Mouse (Mus musculus) embryonic facial prominence, embryonic 13.5 days (tissue): ENCODE measurements around the gene Polr3g. TPM values are rescaled to one million over a fixed set of nuclear protein-coding genes. Genes with fewer than 3 reads are reported as not detected.
"Not testable (repeated sequence)": the region's sequence is repeated elsewhere in the genome, so short reads cannot be mapped to it uniquely, and the experiment has no call there.

Source experiments
- ATAC-seq: fragments of 200-750 bp; cut with Nextera tagmentation; 2 replicates; pipeline ENCODE4 v1.8.0; 2017; ENCODE audit warnings: low read depth; ENCODE audit not compliant: insufficient number of reproducible peaks, insufficient read depth, low FRiP score, low TSS enrichment
- H3K27ac ChIP-seq: fragments of 300-500 bp; sonication (generic); 2 replicates; pipeline ENCODE4 v1.5.1; 2015; ENCODE audit warnings: moderate library complexity, mild to moderate bottlenecking, inconsistent platforms
- H3K27me3 ChIP-seq: fragments of 300-500 bp; sonication (generic); 2 replicates; pipeline ENCODE4 v1.6.1; 2015; ENCODE audit warnings: mild to moderate bottlenecking, inconsistent platforms
- H3K36me3 ChIP-seq: fragments of 300-500 bp; sonication (generic); 2 replicates; pipeline ENCODE4 v1.6.1; 2015; ENCODE audit warnings: mild to moderate bottlenecking, inconsistent platforms
- H3K4me1 ChIP-seq: fragments of 300-500 bp; sonication (generic); 2 replicates; pipeline ENCODE4 v1.6.1; 2015; ENCODE audit warnings: inconsistent platforms
- H3K4me2 ChIP-seq: fragments of 300-500 bp; sonication (generic); 2 replicates; pipeline ENCODE4 v1.6.1; 2015; ENCODE audit warnings: moderate library complexity, mild to moderate bottlenecking, inconsistent platforms
- H3K4me3 ChIP-seq: fragments of 300-500 bp; sonication (generic); 2 replicates; pipeline ENCODE4 v1.5.1; 2015; ENCODE audit warnings: mild to moderate bottlenecking, inconsistent platforms
- H3K9ac ChIP-seq: fragments of 300-500 bp; sonication (generic); 2 replicates; pipeline ENCODE4 v1.6.1; 2015; ENCODE audit warnings: mild to moderate bottlenecking, inconsistent platforms
- H3K9me3 ChIP-seq: fragments of 300-500 bp; sonication (generic); 2 replicates; pipeline ENCODE4 v1.6.1; 2016; ENCODE audit warnings: inconsistent platforms
- WGBS: fragments of 180-500 bp; shearing (Covaris S2); methylation state at CpG from one replicate; pipeline ENCODE4 v1.1.7; 2015; ENCODE audit warnings: mixed read lengths; 5-methylcytosine and 5-hydroxymethylcytosine counted together
- polyA plus RNA-seq: library from polyadenylated mRNA; unstranded; fragments of >200 nt; fragmentation: Nextera tagmentation; extraction: Ambion mirVana; gene quantifications from 2 replicates; pipeline ENCODE4 v1.2.1, GENCODE M21; 2015

Polr3g gene
- polyA plus RNA-seq, 1 experiment from 2014 or later, result 19.4 TPM

DNA sequence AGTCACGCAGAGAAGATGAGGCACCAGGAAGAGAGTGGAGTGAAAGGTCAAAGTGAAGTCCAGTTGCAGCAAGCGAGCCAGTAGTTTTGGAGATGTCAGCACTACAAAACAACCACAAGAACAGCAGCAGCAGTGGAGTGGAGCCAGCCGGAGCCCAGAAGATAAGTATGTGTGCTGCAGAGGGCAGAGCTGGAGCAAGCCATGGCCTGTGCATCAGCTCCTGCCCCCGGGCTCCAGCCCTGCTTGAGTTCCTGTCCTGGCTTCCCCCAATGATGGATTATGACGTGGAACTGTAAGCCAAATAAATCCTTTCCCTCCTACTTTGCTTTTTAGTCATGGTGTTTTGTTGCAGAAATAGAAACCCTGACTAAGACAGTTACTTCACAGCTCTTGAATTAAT, 26.6 kb downstream of the Polr3g start:
- Histone ChIP-seq H3K36me3 (peaks cover 14% of the 10 kb centered on the region; the same call in 1 of the 2 replicates), H3K9me3 (no peaks in the 10 kb centered on the region), H3K27ac (no peak overlapping the region), H3K4me3 (no peak overlapping the region), H3K4me2 (no peak overlapping the region), H3K9ac (no peak overlapping the region), H3K27me3 (no peaks in the 10 kb centered on the region), H3K4me1 (peaks cover 16% of the 10 kb centered on the region)
- 79% methylated on average over 5 of the region's 5 CpGs for WGBS
- ATAC-seq, result no peak

DNA sequence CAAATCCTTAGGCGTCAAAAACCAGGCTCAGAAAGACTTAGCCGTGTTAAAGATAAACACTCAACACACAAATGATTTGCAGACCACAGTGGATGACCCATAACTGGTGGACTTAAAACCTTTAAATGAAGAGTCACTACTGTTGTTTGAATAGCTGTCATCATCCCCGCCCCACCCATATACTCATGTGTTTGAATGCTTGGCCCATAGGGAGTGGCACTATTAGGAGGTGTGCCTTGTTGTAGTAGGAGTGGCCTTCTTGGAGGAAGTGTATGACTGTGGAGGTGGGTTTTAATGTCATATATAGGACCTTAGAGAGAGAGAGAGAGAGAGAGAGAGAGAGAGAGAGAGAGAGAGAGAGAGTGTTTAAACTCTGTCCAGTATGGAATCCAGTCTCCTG, 27.7 kb downstream of the Polr3g start:
- peaks cover 16% of the 10 kb centered on the region for H3K4me1 ChIP-seq
- no peak overlapping the region for H3K9ac ChIP-seq
- H3K36me3 ChIP-seq, result peaks cover 14% of the 10 kb centered on the region; the same call in 1 of the 2 replicates
- no peaks in the 10 kb centered on the region for H3K27me3 ChIP-seq
- no peak overlapping the region for H3K27ac ChIP-seq
- WGBS, result 94% methylated on average over 3 of the region's 3 CpGs
- no peak overlapping the region for H3K4me2 ChIP-seq
- H3K4me3 ChIP-seq, result no peak overlapping the region
- no peak for ATAC-seq
- no peaks in the 10 kb centered on the region for H3K9me3 ChIP-seq

DNA sequence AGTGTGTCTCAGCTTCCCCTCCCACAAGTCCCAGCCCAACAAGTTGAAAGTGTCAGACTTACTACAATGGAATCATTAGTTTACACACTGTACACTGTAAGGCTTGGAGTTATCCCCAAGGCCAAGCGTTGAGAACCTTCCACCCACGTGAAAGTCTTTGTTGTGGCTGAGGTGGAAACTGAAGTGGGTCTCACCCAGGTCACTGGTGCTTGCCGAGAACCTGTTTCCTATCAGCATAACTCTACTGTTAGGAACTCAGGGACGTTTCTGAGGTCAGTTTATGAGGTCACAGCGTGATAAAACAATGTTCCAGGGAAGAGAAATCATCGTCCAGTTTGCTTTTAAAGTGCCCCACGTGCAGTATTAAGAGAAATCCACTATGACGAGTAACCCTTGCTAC, 35.5 kb downstream of the Polr3g start:
- H3K4me1 ChIP-seq, result 0 out of 2 replicates have a peak, but pooled peaks cover 5% of the 10 kb centered on the region
- H3K27ac ChIP-seq, result no peak overlapping the region
- H3K27me3 ChIP-seq, result no peaks in the 10 kb centered on the region
- no peak overlapping the region for H3K9ac ChIP-seq
- ATAC-seq, result no peak
- 83% methylated on average over 8 of the region's 8 CpGs for WGBS
- no peak overlapping the region for H3K4me3 ChIP-seq
- no peak overlapping the region for H3K4me2 ChIP-seq
- H3K9me3 ChIP-seq, result no peaks in the 10 kb centered on the region
- H3K36me3 ChIP-seq, result peaks cover 40% of the 10 kb centered on the region

DNA sequence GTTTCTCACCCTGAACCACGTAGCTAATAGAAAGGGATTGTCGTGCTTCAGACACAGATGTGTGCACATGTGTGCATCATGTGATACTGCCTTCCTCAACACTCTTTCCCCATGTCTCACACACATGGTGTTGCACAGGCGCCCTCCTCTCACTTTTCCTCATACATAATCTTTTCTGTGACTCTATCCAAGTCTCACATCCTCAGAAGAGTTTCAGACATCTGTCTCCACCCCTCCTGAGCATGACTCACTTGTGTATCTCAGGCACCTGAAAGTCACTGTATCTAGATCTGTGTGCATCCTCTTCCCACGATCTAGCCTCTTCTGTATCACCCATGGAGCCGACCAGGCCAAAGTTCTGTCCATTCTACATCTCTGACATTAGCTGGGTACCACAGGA, 43.1 kb downstream of the Polr3g start:
- Histone ChIP-seq H3K27me3 (no peaks in the 10 kb centered on the region), H3K36me3 (peaks cover 64% of the 10 kb centered on the region), H3K27ac (no peak overlapping the region), H3K4me3 (no peak overlapping the region), H3K9me3 (no peaks in the 10 kb centered on the region), H3K4me2 (no peak overlapping the region), H3K9ac (no peak overlapping the region), H3K4me1 (no peaks in the 10 kb centered on the region)
- 90% methylated on average over 5 of the region's 5 CpGs for WGBS
- ATAC-seq, result no peak

DNA sequence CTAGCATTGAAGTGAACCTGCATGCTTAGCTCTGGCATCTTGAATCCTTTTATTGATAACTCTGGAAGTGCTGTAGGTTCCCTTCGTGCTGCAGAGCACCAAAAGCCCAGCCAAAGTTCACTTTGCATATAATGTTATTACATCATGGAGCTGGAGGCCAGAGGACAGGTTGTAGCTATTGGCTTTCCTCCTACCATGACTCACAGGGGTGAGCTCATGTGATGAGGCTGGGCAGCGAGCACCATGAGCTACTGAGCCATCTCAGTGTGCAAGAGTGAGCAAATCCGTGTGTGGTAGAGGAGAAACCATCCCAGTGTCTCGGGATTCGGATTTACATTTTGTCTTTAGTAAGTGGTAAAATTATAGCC, 46.5 kb downstream of the Polr3g start:
- no peak overlapping the region for H3K9ac ChIP-seq
- H3K4me2 ChIP-seq, result no peak overlapping the region
- peaks cover 60% of the 10 kb centered on the region for H3K36me3 ChIP-seq
- H3K27me3 ChIP-seq, result no peaks in the 10 kb centered on the region
- H3K9me3 ChIP-seq, result no peaks in the 10 kb centered on the region
- WGBS, result 88% methylated on average over 5 of the region's 5 CpGs
- 0 out of 2 replicates have a peak, but pooled peaks cover 4% of the 10 kb centered on the region for H3K4me1 ChIP-seq
- ATAC-seq, result no peak
- no peak overlapping the region for H3K4me3 ChIP-seq
- no peak overlapping the region for H3K27ac ChIP-seq

DNA sequence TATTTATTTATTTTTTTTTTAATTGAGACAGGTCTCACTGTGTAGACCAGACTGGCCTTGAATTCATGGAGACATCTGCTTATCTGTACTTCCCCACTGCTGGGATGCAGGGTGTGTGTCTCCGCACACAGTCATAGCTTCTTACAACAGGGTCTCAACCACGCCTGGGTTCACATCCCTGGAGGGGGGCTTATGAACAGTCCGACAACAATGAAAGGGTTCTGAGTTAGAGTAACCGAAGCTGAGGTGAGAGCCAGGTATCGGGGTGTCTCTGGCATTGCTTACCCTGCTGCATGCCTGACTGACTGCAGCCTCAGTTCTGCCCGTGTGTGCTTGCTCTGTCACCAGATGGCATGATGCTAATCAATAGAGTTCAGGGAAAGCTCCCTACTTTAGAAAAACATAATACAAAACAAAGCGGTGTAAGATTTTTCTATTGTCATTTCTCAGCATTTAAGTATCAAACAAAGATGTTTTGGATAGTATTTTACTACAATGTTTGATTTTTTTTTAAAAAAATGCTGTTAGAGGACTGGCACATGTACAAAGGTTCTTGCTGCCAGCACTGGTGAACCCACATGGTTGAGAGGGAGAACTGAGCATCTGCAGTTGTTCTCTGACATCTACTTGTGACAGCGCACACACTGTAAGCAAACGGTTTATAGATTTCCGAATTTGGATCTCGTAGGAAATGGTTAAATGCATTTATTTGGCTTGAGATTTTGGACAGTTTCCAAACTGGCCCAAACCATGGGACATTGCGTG, 47.1 kb downstream of the Polr3g start:
- H3K9me3 ChIP-seq, result no peaks in the 10 kb centered on the region
- no peak for ATAC-seq
- no peak overlapping the region for H3K4me3 ChIP-seq
- whole genome bisulfite sequencing, result 88% methylated on average over 12 of the region's 12 CpGs
- H3K9ac ChIP-seq, result no peak overlapping the region
- H3K27me3 ChIP-seq, result no peaks in the 10 kb centered on the region
- no peak overlapping the region for H3K27ac ChIP-seq
- H3K36me3 ChIP-seq, result peaks cover 54% of the 10 kb centered on the region
- H3K4me1 ChIP-seq, result peaks cover 7% of the 10 kb centered on the region
- H3K4me2 ChIP-seq, result no peak overlapping the region

DNA sequence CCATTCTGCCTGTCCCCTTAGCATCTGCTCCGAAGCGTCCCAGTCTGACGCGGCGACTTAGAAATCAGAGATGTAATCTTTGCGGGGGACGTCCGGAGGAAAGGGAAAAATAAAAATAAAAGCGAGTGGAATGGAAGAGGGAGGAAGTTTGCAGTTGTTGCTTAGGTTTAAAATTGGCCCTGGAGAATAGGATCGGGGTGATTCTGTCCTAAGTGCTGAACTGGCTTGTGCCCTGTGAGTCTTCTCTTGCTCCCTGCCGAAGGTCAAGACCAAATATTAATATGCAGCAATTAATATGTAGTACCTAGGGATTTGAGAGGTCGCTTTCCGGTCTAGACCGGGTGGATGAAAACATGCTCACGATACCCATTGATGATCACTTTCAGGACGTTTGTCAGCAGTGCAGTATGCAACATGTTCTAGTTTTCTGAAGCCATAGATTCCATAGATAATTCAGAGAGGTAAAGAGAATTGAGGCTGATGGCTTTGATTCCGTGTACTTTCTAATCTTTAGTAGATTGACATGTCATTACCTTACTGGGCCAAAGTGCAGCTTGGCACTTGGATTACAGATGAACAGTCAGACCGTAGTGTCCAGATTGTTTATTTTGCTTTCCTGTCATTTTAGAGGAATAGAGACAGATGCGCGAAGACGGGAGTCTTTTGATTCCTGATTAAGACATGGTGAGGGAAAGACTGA, 52.6 kb downstream of the Polr3g start:
- Histone ChIP-seq H3K4me2 (peak overlapping the region; percentile 74), H3K9ac (peak overlapping the region; percentile 86), H3K4me1 (peaks cover 20% of the 10 kb centered on the region), H3K27ac (peak overlapping the region; percentile 89), H3K9me3 (no peaks in the 10 kb centered on the region), H3K36me3 (peaks cover 5% of the 10 kb centered on the region; the same call in 1 of the 2 replicates), H3K27me3 (no peaks in the 10 kb centered on the region), H3K4me3 (peak overlapping the region; percentile 79)
- 8% methylated on average over 21 of the region's 21 CpGs for WGBS
- no peak for ATAC-seq

DNA sequence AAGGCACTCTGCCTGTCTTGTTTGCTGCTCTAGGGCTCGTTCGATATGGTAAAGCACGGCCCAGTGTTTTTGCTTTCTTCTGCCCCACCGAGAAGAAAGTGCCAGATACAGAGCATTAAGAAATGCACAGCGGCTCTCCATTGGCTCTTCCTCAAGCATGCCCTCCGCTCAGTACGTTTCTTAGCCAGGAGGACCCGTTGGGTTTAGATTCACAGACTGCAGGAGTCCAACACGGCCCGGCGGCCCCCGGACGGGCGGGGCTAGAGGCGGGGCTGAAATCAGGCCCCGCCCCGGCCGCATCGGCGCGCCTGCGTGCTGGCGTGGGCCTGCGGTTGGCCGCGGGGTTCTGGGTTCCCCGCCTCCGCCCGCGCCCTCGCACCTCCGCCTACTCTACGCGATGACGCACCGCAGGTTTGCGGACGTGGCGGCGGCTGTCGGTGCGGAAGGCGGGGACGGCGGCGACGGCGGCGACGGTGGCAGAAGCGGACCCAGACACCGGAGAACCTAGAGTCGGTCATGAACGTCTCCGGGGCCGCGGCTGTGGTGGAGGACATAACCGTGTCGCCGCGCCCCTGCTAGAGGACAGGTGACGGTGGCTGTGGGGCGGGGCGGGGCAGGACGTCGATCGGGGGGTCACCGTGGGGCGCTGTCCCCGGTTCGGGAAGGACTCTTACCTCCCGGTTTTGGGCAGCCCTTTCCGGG, 53.3 kb downstream of the Polr3g start, which contains the start of gene Lysmd3:
TSS of gene Lysmd3 (plus strand) at position 313 of the 702 bp plus-strand sequence.
- H3K36me3 ChIP-seq, result peaks cover 5% of the 10 kb centered on the region; the same call in 1 of the 2 replicates
- H3K27me3 ChIP-seq, result no peaks in the 10 kb centered on the region
- peak within 1 kb of the TSS; percentile 79 for H3K4me3 ChIP-seq
- peaks cover 20% of the 10 kb centered on the region for H3K4me1 ChIP-seq
- H3K9ac ChIP-seq, result peak within 1 kb of the TSS; percentile 86
- ATAC-seq, result peak; percentile 99
- no peaks in the 10 kb centered on the region for H3K9me3 ChIP-seq
- WGBS, result under 1% methylated on average over 66 of the region's 73 CpGs
- H3K27ac ChIP-seq, result peak within 1 kb of the TSS; percentile 89
- peak within 1 kb of the TSS; percentile 74 for H3K4me2 ChIP-seq

DNA sequence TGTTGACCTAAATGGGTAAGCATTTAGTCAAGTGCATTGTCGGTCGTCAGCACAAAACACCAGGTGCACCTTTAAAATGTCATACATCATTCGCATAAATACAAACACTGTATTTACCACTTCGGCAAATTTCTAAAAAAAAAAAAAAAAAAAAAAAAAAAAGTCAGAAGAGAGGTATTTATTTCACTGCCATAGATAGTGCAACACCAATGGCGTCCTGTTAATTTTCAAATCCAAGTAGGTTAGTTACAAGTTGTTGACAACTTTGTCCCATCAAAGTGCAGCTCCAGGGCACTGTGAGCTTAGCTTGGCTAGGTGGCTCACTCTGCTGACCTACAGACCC, 53.8 kb downstream of the Polr3g start:
- Histone ChIP-seq H3K36me3 (peaks cover 5% of the 10 kb centered on the region; the same call in 1 of the 2 replicates), H3K9me3 (no peaks in the 10 kb centered on the region), H3K9ac (peak overlapping the region; percentile 86), H3K4me1 (peaks cover 20% of the 10 kb centered on the region), H3K27me3 (no peaks in the 10 kb centered on the region), H3K27ac (peak overlapping the region; percentile 89), H3K4me2 (peak overlapping the region; percentile 74), H3K4me3 (peak overlapping the region; percentile 79)
- ATAC-seq, result no peak
- 21% methylated on average over 5 of the region's 5 CpGs for WGBS

DNA sequence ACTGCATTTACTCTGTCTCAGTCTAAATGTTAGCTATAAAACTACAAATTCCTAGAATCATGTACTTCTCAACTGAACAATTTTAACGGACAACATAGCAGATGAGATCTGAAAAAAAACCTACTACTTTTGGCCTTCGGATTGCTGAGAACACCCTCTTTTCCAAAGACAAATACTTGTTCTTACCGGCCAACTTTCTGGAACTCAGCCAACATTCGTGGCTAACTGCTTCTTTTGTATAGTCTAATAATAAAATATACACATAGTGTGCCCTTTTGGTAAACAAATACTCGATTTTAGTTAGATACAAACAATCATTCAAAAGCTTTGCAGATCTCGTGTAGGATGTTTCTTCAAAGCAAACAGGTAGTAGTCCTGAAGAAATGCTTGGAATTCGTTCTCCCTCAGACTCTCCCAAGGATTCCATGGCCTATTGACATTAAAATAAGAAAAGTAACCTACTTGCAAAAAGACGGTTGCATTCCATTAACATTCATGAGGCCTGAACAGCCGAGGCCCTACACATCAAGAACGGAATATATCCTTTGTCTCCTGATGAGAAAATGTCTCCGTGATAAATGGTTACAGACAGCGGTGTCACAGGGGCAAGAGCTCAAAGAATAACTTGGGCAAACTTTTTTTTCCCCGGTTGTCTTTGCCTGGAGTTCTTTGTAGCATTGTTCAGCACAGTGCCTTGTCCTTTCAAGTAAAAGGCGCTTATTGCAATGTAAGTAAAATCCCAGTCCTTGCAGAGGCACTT, 54.5 kb downstream of the Polr3g start:
- H3K4me3 ChIP-seq, result 0 out of 2 replicates have a peak overlapping the region, but pooled peaks have one; percentile 79
- peak overlapping the region; percentile 74 for H3K4me2 ChIP-seq
- ATAC-seq, result no peak
- H3K36me3 ChIP-seq, result no peaks in the 10 kb centered on the region
- H3K9me3 ChIP-seq, result no peaks in the 10 kb centered on the region
- 23% methylated on average over 14 of the region's 14 CpGs for WGBS
- H3K27me3 ChIP-seq, result no peaks in the 10 kb centered on the region
- H3K27ac ChIP-seq, result peak overlapping the region; percentile 7; the same call in 1 of the 2 replicates
- peaks cover 20% of the 10 kb centered on the region for H3K4me1 ChIP-seq
- no peak overlapping the region for H3K9ac ChIP-seq

DNA sequence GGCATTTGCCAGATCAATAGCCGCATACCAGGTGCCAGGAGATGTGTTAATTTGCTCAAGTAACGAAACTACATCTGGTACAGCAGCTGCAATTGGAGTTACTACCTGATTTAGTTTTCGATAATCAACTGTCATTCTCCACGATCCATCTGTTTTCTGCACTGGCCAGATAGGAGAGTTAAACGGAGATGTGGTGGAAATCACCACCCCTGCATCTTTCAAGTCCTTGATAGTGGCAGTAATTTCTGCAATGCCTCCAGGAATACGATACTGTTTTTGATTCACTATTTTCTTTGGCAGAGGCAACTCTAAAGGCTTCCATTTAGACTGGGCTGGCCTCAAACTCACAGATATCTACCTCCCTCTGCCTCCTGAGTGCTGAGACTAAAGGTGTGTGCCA, 60.4 kb downstream of the Polr3g start:
- H3K36me3 ChIP-seq, H3K4me2 ChIP-seq, H3K4me3 ChIP-seq, H3K27me3 ChIP-seq, ATAC-seq, H3K4me1 ChIP-seq, H3K9ac ChIP-seq, H3K27ac ChIP-seq, H3K9me3 ChIP-seq: not testable (repeated sequence)
- 86% methylated on average over 5 of the region's 6 CpGs for WGBS
